Mouse (Mus musculus) CH12.LX (cell line): Measurements from ENCODE around the gene Ssh2. TPM values are rescaled to one million over a fixed set of nuclear protein-coding genes. Genes with fewer than 3 reads are reported as not detected.

ENCODE experiments used
- DNase-seq: peaks from one replicate; pipeline ENCODE4 v3.0.0-alpha.2; 2013; ENCODE audit errors: extremely low read depth
- H3K27ac ChIP-seq: 2 replicates; pipeline ENCODE4 v1.5.1; 2012; ENCODE audit warnings: low read depth, mild to moderate bottlenecking, control low read depth, moderate library complexity; ENCODE audit not compliant: insufficient read depth
- H3K27me3 ChIP-seq: replicated peaks from 2 replicates; pipeline ENCODE3; 2012; ENCODE audit warnings: inconsistent platforms
- H3K36me3 ChIP-seq, 2 experiments: replicated peaks in 1 of 2; 2 replicates each; pipeline versions ENCODE3 to v1.6.1; 2012; ENCODE audit warnings: inconsistent platforms in 1 of 2, low read length in 1 of 2, mild to moderate bottlenecking in 1 of 2, mixed read lengths in 1 of 2, moderate library complexity in 1 of 2; ENCODE audit not compliant: control insufficient read depth in 1 of 2, insufficient read depth in 1 of 2
- H3K4me1 ChIP-seq, 2 experiments: 2 replicates each; pipeline ENCODE4 v1.6.1; 2012; ENCODE audit warnings: inconsistent platforms in 1 of 2, moderate library complexity in 1 of 2; ENCODE audit not compliant: insufficient read depth in 2 of 2, control insufficient read depth in 1 of 2
- H3K4me2 ChIP-seq: 2 replicates; pipeline ENCODE4 v1.6.1; 2012; ENCODE audit warnings: low read depth, mild to moderate bottlenecking, control low read depth; ENCODE audit not compliant: poor library complexity, insufficient read depth, severe bottlenecking
- H3K4me3 ChIP-seq, 3 experiments: fragments of 150-350 bp in 1 of 3; sonication (generic) in 1 of 3; replicated peaks in 1 of 3; 2 replicates each; pipeline versions ENCODE3 to v1.5.1; 2011 to 2012; ENCODE audit warnings: low read depth in 2 of 3, low read length in 2 of 3, mild to moderate bottlenecking in 2 of 3, moderate library complexity in 2 of 3, control low read depth in 1 of 3, improper control_type of control experiment in 1 of 3, inconsistent platforms in 1 of 3, mixed read lengths in 1 of 3; ENCODE audit not compliant: poor library complexity in 1 of 3
- H3K79me2 ChIP-seq: replicated peaks from 2 replicates; pipeline ENCODE4 v1.6.1; 2012; ENCODE audit warnings: mild to moderate bottlenecking, moderate library complexity; ENCODE audit not compliant: control insufficient read depth, poor library complexity, insufficient read depth, severe bottlenecking; ENCODE audit errors: extremely low read depth
- H3K9ac ChIP-seq: 2 replicates; pipeline ENCODE4 v1.6.1; 2012; ENCODE audit warnings: low read depth, mild to moderate bottlenecking, control low read depth, moderate library complexity; ENCODE audit not compliant: insufficient read depth
- H3K9me3 ChIP-seq: replicated peaks from 2 replicates; pipeline ENCODE3; 2012; ENCODE audit warnings: low read length, inconsistent platforms, mixed read lengths
- CHD1 ChIP-seq: IDR thresholded peaks from 2 replicates; pipeline ENCODE4 v1.6.1; 2012; ENCODE audit warnings: low read depth, low read length, improper control_type of control experiment, inconsistent platforms
- CHD2 ChIP-seq: IDR thresholded peaks from 2 replicates; pipeline ENCODE4 v1.6.1; 2011; ENCODE audit warnings: low read length, improper control_type of control experiment
- CTCF ChIP-seq, 2 experiments: IDR thresholded peaks in 1 of 2; conservative IDR thresholded peaks in 1 of 2; 2 replicates each; pipeline ENCODE4 v1.5.1; 2011 to 2012; ENCODE audit warnings: low read depth in 2 of 2, low read length in 2 of 2, improper control_type of control experiment in 1 of 2, inconsistent platforms in 1 of 2, mild to moderate bottlenecking in 1 of 2, moderate library complexity in 1 of 2
- E2F4 ChIP-seq: IDR thresholded peaks from 2 replicates; pipeline ENCODE4 v1.6.1; 2011; ENCODE audit warnings: low read depth, low read length, improper control_type of control experiment; ENCODE audit not compliant: insufficient replicate concordance
- ELF1 ChIP-seq: IDR thresholded peaks from 2 replicates; pipeline ENCODE4 v1.6.1; 2014; ENCODE audit warnings: low read depth, mild to moderate bottlenecking, inconsistent platforms, low read length, improper control_type of control experiment
- EP300 ChIP-seq: IDR thresholded peaks from 2 replicates; pipeline ENCODE4 v1.6.1; 2011; ENCODE audit warnings: low read length, improper control_type of control experiment
- ETS1 ChIP-seq: conservative IDR thresholded peaks from 2 replicates; pipeline ENCODE4 v1.6.1; 2012; ENCODE audit warnings: low read depth, mild to moderate bottlenecking, inconsistent platforms, low read length, improper control_type of control experiment, moderate library complexity
- GABPA ChIP-seq: IDR thresholded peaks from 2 replicates; pipeline ENCODE4 v1.6.1; 2012; ENCODE audit warnings: low read depth, low read length, improper control_type of control experiment, inconsistent platforms; ENCODE audit not compliant: insufficient replicate concordance
- HCFC1 ChIP-seq: IDR thresholded peaks from 2 replicates; pipeline ENCODE4 v1.6.1; 2012; ENCODE audit warnings: low read depth, mild to moderate bottlenecking, inconsistent platforms, low read length, improper control_type of control experiment
- IRF4 ChIP-seq: IDR thresholded peaks from 2 replicates; pipeline ENCODE4 v1.6.1; 2014; ENCODE audit warnings: low read depth, mild to moderate bottlenecking, inconsistent platforms, low read length, improper control_type of control experiment
- JUN ChIP-seq: IDR thresholded peaks from 2 replicates; pipeline ENCODE4 v1.6.1; 2011; ENCODE audit warnings: low read depth, mild to moderate bottlenecking, low read length, improper control_type of control experiment, moderate library complexity; ENCODE audit not compliant: insufficient read depth
- JUND ChIP-seq: conservative IDR thresholded peaks from 2 replicates; pipeline ENCODE4 v1.6.1; 2011; ENCODE audit warnings: low read depth, low read length, improper control_type of control experiment
- KAT2A ChIP-seq: IDR thresholded peaks from 2 replicates; pipeline ENCODE4 v1.6.1; 2012; ENCODE audit warnings: low read length, improper control_type of control experiment, inconsistent platforms; ENCODE audit not compliant: insufficient replicate concordance
- MAFK ChIP-seq: IDR thresholded peaks from 2 replicates; pipeline ENCODE4 v1.6.1; 2011; ENCODE audit warnings: low read length, improper control_type of control experiment; ENCODE audit not compliant: insufficient replicate concordance
- MAX ChIP-seq: IDR thresholded peaks from 2 replicates; pipeline ENCODE4 v1.6.1; 2011; ENCODE audit warnings: low read length, improper control_type of control experiment
- MAZ ChIP-seq: IDR thresholded peaks from 2 replicates; pipeline ENCODE4 v1.6.1; 2012; ENCODE audit warnings: low read depth, mild to moderate bottlenecking, inconsistent platforms, low read length, improper control_type of control experiment, moderate library complexity
- MEF2A ChIP-seq: IDR thresholded peaks from 2 replicates; pipeline ENCODE4 v1.6.1; 2014; ENCODE audit warnings: low read depth, mild to moderate bottlenecking, inconsistent platforms, low read length, improper control_type of control experiment, borderline replicate concordance
- MXI1 ChIP-seq: IDR thresholded peaks from 2 replicates; pipeline ENCODE4 v1.6.1; 2011; ENCODE audit warnings: mild to moderate bottlenecking, low read depth, low read length, improper control_type of control experiment
- MYC ChIP-seq: IDR thresholded peaks from 2 replicates; pipeline ENCODE4 v1.6.1; 2011; ENCODE audit warnings: low read depth, mild to moderate bottlenecking, improper control_type of control experiment, low read length
- NELFE ChIP-seq: IDR thresholded peaks from 2 replicates; pipeline ENCODE4 v1.6.1; 2011; ENCODE audit warnings: low read depth, low read length, improper control_type of control experiment
- NRF1 ChIP-seq: IDR thresholded peaks from 2 replicates; pipeline ENCODE4 v1.6.1; 2014; ENCODE audit warnings: low read depth, mild to moderate bottlenecking, inconsistent platforms, low read length, improper control_type of control experiment, moderate library complexity
- PAX5 ChIP-seq: IDR thresholded peaks from 2 replicates; pipeline ENCODE4 v1.6.1; 2012; ENCODE audit warnings: low read length, inconsistent platforms, mixed read lengths
- POLR2A ChIP-seq: IDR thresholded peaks from 2 replicates; pipeline ENCODE4 v1.6.1; 2011; ENCODE audit warnings: low read depth, mild to moderate bottlenecking, improper control_type of control experiment, low read length
- POLR2AphosphoS2 ChIP-seq: IDR thresholded peaks from 2 replicates; pipeline ENCODE4 v1.6.1; 2011; ENCODE audit warnings: low read depth, low read length, improper control_type of control experiment
- RAD21 ChIP-seq: IDR thresholded peaks from 2 replicates; pipeline ENCODE4 v1.6.1; 2011; ENCODE audit warnings: low read depth, mild to moderate bottlenecking, low read length, improper control_type of control experiment, moderate library complexity
- RCOR1 ChIP-seq: conservative IDR thresholded peaks from 2 replicates; pipeline ENCODE4 v1.6.1; 2012; ENCODE audit warnings: low read depth, mild to moderate bottlenecking, inconsistent platforms, low read length, improper control_type of control experiment
- SIN3A ChIP-seq: IDR thresholded peaks from 2 replicates; pipeline ENCODE4 v1.6.1; 2012; ENCODE audit warnings: low read length, improper control_type of control experiment, inconsistent platforms
- SMC3 ChIP-seq: IDR thresholded peaks from 2 replicates; pipeline ENCODE4 v1.6.1; 2011; ENCODE audit warnings: low read depth, low read length, improper control_type of control experiment
- TBP ChIP-seq: conservative IDR thresholded peaks from 2 replicates; pipeline ENCODE4 v1.6.1; 2011; ENCODE audit warnings: low read depth, low read length, improper control_type of control experiment
- TCF12 ChIP-seq: IDR thresholded peaks from 2 replicates; pipeline ENCODE4 v1.6.1; 2014; ENCODE audit warnings: low read depth, mild to moderate bottlenecking, inconsistent platforms, low read length, improper control_type of control experiment
- UBTF ChIP-seq: IDR thresholded peaks from 2 replicates; pipeline ENCODE4 v1.6.1; 2012; ENCODE audit warnings: low read depth, mild to moderate bottlenecking, inconsistent platforms, low read length, improper control_type of control experiment, moderate library complexity
- USF1 ChIP-seq: IDR thresholded peaks from 2 replicates; pipeline ENCODE4 v1.6.1; 2014; ENCODE audit warnings: low read depth, mild to moderate bottlenecking, inconsistent platforms, low read length, improper control_type of control experiment
- USF2 ChIP-seq: conservative IDR thresholded peaks from 2 replicates; pipeline ENCODE4 v1.6.1; 2011; ENCODE audit warnings: low read depth, low read length, improper control_type of control experiment
- ZC3H11A ChIP-seq: IDR thresholded peaks from 2 replicates; pipeline ENCODE4 v1.6.1; 2012; ENCODE audit warnings: low read depth, mild to moderate bottlenecking, inconsistent platforms, low read length, improper control_type of control experiment
- ZKSCAN1 ChIP-seq: IDR thresholded peaks from 2 replicates; pipeline ENCODE4 v1.6.1; 2012; ENCODE audit warnings: low read depth, inconsistent platforms, low read length, improper control_type of control experiment, borderline replicate concordance
- ZMIZ1 ChIP-seq: IDR thresholded peaks from 2 replicates; pipeline ENCODE4 v1.6.1; 2012; ENCODE audit warnings: low read depth, mild to moderate bottlenecking, inconsistent platforms, low read length, improper control_type of control experiment
- ZNF384 ChIP-seq: IDR thresholded peaks from 2 replicates; pipeline ENCODE4 v1.6.1; 2012; ENCODE audit warnings: low read depth, low read length, improper control_type of control experiment, inconsistent platforms
- dilution Hi-C: fragments of 300-500 bp; cut with MboI; formaldehyde crosslinking; loops from 2 replicates; pipeline ENCODE4 v1.14.3; 2020; ENCODE audit warnings: low sequenced_read_pairs; ENCODE audit not compliant: extremely low pct_unique_long_range_greater_than_20kb, extremely low pct_ligation_motif_present
- in situ Hi-C: fragments of 300-500 bp; cut with MboI; formaldehyde crosslinking; loops from 3 replicates; pipeline ENCODE4 v1.14.3; 2019; ENCODE audit warnings: low sequenced_read_pairs, low pct_ligation_motif_present, low pct_unique_long_range_greater_than_20kb, mixed read lengths
- polyA plus RNA-seq: library from polyadenylated mRNA; unstranded; fragments of >175 nt; gene quantifications from 2 replicates; pipeline ENCODE4 v1.2.1, GENCODE M21; 2012; ENCODE audit warnings: low read depth; ENCODE audit not compliant: insufficient read length
- total RNA-seq, 2 experiments: library from RNA; depleted of rRNA; stranded (reverse); fragments of 300-350 nt in 1 of 2; fragments of >200 nt in 1 of 2; gene quantifications; 2 replicates each; pipeline ENCODE4 v1.2.3; 2012 to 2014

Gene Ssh2
- total and polyA plus RNA-seq, 3 experiments: 5.9 to 14.6 (median 6.3) TPM

DNA sequence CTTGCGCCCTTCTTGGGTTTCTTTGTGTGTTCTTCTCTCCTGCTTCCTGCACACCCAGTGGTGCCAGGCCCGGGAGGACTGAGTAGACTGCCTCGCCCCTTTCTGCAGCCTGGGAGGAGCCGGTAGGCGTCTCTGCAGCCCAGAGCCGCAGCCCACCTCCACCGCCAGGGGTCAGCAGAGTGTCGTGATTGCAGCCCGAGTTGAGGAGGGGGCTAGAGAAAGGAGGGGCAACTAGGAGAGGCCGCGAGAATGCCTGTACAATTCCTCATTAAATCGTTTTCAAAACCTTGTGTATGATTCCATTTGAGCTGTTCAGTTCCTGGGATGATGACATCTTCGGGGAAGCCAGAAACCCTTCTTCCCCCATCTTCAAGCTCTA is 275.0 kb downstream of the Ssh2 start:
- peak; percentile 92 for DNase-seq
- H3K27ac ChIP-seq: no peak overlapping the region
- TF ChIP-seq ETS1 (no peak), UBTF (0 out of 2 replicates have a peak, but pooled peaks have one; percentile 71), USF1 (no peak), TBP (0 out of 2 replicates have a peak, but pooled peaks have one; percentile 60), RCOR1 (no peak), TCF12 (peak; percentile 61), MAX (no peak), ZKSCAN1 (no peak), CTCF (conservative IDR thresholded peaks at IDR 0.05 in 1 of 2, IDR thresholded peaks at IDR 0.05 in 1 of 2; ENCODE audit: low read depth in 2 of 2, low read length in 2 of 2) (peak; percentile 87 to 100), POLR2AphosphoS2 (no peak), ELF1 (peak; percentile 71), NELFE (peak; percentile 63; the same call in 1 of the 2 replicates), MAZ (peak; percentile 100), MYC (no peak), CHD1 (no peak), HCFC1 (peak; percentile 66), E2F4 (no peak), MAFK (no peak), SIN3A (peak; percentile 84), ZC3H11A (peak; percentile 25; the same call in 1 of the 2 replicates), POLR2A (0 out of 2 replicates have a peak, but pooled peaks have one; percentile 45), MXI1 (no peak), GABPA (no peak), JUND (no peak), IRF4 (peak; percentile 74; the same call in 1 of the 2 replicates), NRF1 (peak; percentile 30; the same call in 1 of the 2 replicates), EP300 (no peak), KAT2A (no peak), ZMIZ1 (no peak), RAD21 (peak; percentile 93), CHD2 (peak; percentile 46; the same call in 1 of the 2 replicates), JUN (no peak), PAX5 (no peak), USF2 (no peak), MEF2A (peak; percentile 55; the same call in 1 of the 2 replicates), ZNF384 (peak; percentile 19; the same call in 1 of the 2 replicates), SMC3 (peak; percentile 93)
- TF ChIP-seq, all 38 proteins: peak for 18
- H3K9ac ChIP-seq: peak overlapping the region; percentile 95; the same call in 1 of the 2 replicates
- peaks cover 0 to 7% of the 10 kb centered on the region in 2 experiments for H3K36me3 ChIP-seq
- peaks cover 44% of the 10 kb centered on the region for H3K27me3 ChIP-seq
- dilution Hi-C loops: no loop called here
- no peaks in the 10 kb centered on the region for H3K9me3 ChIP-seq
- peak overlapping the region; percentile 90 for H3K4me2 ChIP-seq
- in situ Hi-C loops: no loop called here
- H3K79me2 ChIP-seq: peaks cover 28% of the 10 kb centered on the region
- peak overlapping the region; percentile 26 to 84 (median 29) for H3K4me3 ChIP-seq
- H3K4me1 ChIP-seq: peaks cover 17 to 48% of the 10 kb centered on the region in 2 experiments
